Mouse (Mus musculus): ENCODE data around the gene Akap13. TPM values are rescaled to one million over a fixed set of nuclear protein-coding genes. Genes with fewer than 3 reads are reported as not detected.

Akap13 gene
- total and polyA plus RNA-seq, 2 experiments from 2014 or later = 34.2 to 113 TPM

DNA sequence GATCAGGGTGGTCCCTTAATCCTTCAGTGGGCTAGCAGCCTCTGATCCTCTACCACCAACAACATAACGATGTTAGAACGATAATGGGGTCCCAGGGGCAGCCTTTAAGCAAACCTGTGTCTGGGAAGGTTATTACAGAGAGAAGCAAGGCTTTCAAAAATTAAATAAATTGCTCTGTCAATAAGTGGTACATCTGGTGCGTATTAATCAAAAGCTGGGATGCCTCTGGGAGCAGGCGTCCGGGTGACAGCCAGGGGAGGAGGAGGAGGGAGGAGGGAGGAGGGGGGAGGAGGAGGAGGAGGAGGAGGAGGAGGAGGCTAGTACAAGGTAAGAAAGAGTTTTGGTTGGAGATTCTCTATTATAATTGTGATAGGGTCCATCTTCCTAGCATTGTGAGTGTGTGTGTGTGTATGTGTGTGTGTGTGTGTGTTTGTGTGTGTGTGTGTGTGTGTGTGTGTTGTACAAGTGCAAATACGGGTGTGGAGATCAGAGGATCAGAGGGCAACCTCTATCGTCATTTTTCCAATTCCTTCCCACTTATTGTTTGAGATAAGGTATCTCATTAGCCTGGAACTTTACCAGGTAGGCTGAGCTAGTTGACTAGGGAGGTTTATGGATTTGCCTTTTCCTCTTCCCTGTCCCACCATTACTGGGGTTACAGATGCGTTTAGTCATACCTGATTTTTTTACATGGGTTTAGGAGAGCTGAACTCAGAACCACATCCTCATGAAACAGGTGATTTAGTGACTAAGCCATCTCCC lies 18.7 kb upstream of the Akap13 start:
- no peak for ATAC-seq (ENCODE audit: insufficient read depth, low read depth)
- 46% methylated on average over 7 of the region's 8 CpGs for WGBS

DNA sequence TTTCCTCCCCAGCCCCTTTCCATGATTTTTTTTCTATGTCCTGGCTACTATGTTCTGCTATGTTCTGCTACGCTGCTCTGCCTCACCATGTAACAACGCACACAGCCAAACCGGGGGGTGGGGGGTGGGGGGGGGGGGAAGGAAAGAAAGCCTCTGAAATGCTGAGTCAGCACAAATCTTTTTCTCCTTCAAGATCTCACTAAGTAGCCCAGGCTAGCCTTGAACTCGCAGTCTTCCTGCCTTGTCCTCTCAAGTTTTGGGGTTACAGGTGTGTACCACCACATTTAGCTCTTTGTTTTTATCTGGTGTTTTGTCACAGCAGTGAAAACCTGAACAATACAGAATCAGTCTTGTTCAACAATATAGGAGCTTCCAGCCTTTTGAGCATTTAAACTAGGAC lies 15.8 kb upstream of the Akap13 start:
- H3K9ac ChIP-seq (replicated peaks; ENCODE audit: low read depth, low read length) = no peak overlapping the region
- H3K27me3 ChIP-seq (ENCODE audit: control insufficient read depth, insufficient read depth, low read length) = no peaks in the 10 kb centered on the region
- no peak overlapping the region for H3K4me3 ChIP-seq (ENCODE audit: low read depth, low read length)
- ATAC-seq (ENCODE audit: insufficient read depth, low read depth) (no peak), DNase-seq (ENCODE audit: low spot score) (no peak)
- H3K9me3 ChIP-seq (replicated peaks; ENCODE audit: control insufficient read depth, low read length) = no peaks in the 10 kb centered on the region; the same call in 1 of the 2 replicates
- H3K4me1 ChIP-seq (ENCODE audit: control insufficient read depth, insufficient read depth) = no peaks in the 10 kb centered on the region
- H3K4me2 ChIP-seq (ENCODE audit: low read depth, low read length) = no peak overlapping the region
- TF ChIP-seq CTCF (IDR thresholded peaks at IDR 0.05; ENCODE audit: low read depth) (no peak), EP300 (IDR thresholded peaks at IDR 0.05; ENCODE audit: low read depth) (no peak)
- H3K27ac ChIP-seq (ENCODE audit: low read depth) = no peak overlapping the region
- WGBS = 86% methylated on average over 4 of the region's 4 CpGs
- no peaks in the 10 kb centered on the region for H3K36me3 ChIP-seq (replicated peaks; ENCODE audit: control insufficient read depth, insufficient read depth, low read length)

More for the DNA sequence above, 18.7 kb upstream of the Akap13 start:
- Histone ChIP-seq H3K4me2 (ENCODE audit: low read depth, low read length) (no peak overlapping the region), H3K27me3 (ENCODE audit: control insufficient read depth, insufficient read depth, low read length) (no peaks in the 10 kb centered on the region), H3K27ac (ENCODE audit: low read depth) (no peak overlapping the region), H3K36me3 (replicated peaks; ENCODE audit: control insufficient read depth, insufficient read depth, low read length) (no peaks in the 10 kb centered on the region), H3K4me3 (ENCODE audit: low read depth, low read length) (no peak overlapping the region), H3K9ac (replicated peaks; ENCODE audit: low read depth, low read length) (no peak overlapping the region), H3K9me3 (replicated peaks; ENCODE audit: control insufficient read depth, low read length) (no peaks in the 10 kb centered on the region), H3K4me1 (ENCODE audit: control insufficient read depth, insufficient read depth) (no peaks in the 10 kb centered on the region)
- no peak for TF ChIP-seq EP300 (IDR thresholded peaks at IDR 0.05; ENCODE audit: low read depth)
- TF ChIP-seq CTCF (IDR thresholded peaks at IDR 0.05; ENCODE audit: low read depth) = no peak
- no peak for DNase-seq (ENCODE audit: low spot score)

DNA sequence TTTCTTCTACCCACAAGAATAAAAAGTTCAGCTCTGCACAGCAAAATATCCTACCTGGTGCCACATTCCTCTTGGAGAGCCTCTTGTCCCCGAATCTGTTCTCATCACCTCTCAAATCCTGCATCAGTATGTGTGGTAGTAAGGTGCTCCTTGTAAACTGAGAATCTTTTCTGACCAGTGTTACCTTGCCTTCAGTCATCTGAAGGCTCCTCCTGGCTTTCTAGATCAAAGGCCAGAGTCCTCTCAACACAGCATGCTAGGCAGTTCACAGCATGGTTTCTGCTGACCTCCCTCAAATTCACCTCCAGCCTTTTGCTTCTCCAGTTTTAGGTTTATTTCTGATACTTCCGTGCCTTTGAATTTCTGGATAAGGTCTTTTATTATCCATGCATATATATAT lies 15.1 kb upstream of the Akap13 start:
- no peaks in the 10 kb centered on the region for H3K4me1 ChIP-seq (ENCODE audit: control insufficient read depth, insufficient read depth)
- no peak overlapping the region for H3K27ac ChIP-seq (ENCODE audit: low read depth)
- H3K36me3 ChIP-seq (replicated peaks; ENCODE audit: control insufficient read depth, insufficient read depth, low read length) = no peaks in the 10 kb centered on the region
- WGBS = 71% methylated on average over 2 of the region's 2 CpGs
- ATAC-seq (ENCODE audit: insufficient read depth, low read depth) = no peak
- no peak overlapping the region for H3K9ac ChIP-seq (replicated peaks; ENCODE audit: low read depth, low read length)
- DNase-seq (ENCODE audit: low spot score) = no peak
- no peak overlapping the region for H3K4me3 ChIP-seq (ENCODE audit: low read depth, low read length)
- TF ChIP-seq CTCF (IDR thresholded peaks at IDR 0.05; ENCODE audit: low read depth) (no peak), EP300 (IDR thresholded peaks at IDR 0.05; ENCODE audit: low read depth) (no peak)
- no peak overlapping the region for H3K4me2 ChIP-seq (ENCODE audit: low read depth, low read length)
- no peaks in the 10 kb centered on the region; the same call in 1 of the 2 replicates for H3K9me3 ChIP-seq (replicated peaks; ENCODE audit: control insufficient read depth, low read length)
- H3K27me3 ChIP-seq (ENCODE audit: control insufficient read depth, insufficient read depth, low read length) = no peaks in the 10 kb centered on the region

DNA sequence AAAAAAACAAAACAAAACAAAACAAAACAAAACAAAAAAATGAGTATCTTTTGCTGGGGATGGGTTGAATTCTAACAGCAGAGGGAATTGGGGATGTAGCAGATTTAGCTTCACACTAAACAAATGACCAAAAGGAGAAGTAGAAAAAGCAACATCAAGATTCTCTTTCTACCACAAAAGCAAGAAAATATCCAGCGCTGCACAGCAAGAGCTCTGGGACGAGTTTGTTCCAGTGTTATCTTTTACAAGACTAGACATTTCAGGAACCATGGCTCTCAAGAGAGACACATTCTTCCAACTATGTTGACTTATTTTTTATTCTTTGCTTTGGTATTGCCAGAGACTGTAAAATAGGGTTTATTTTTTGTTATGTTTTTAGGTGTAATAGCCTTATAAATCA lies 13.4 kb upstream of the Akap13 start:
- TF ChIP-seq EP300 (IDR thresholded peaks at IDR 0.05; ENCODE audit: low read depth) = no peak
- no peak for TF ChIP-seq CTCF (IDR thresholded peaks at IDR 0.05; ENCODE audit: low read depth)
- Histone ChIP-seq H3K9me3 (replicated peaks; ENCODE audit: control insufficient read depth, low read length) (no peaks in the 10 kb centered on the region; the same call in 1 of the 2 replicates), H3K27ac (ENCODE audit: low read depth) (no peak overlapping the region), H3K27me3 (ENCODE audit: control insufficient read depth, insufficient read depth, low read length) (no peaks in the 10 kb centered on the region), H3K4me3 (ENCODE audit: low read depth, low read length) (no peak overlapping the region), H3K36me3 (replicated peaks; ENCODE audit: control insufficient read depth, insufficient read depth, low read length) (no peaks in the 10 kb centered on the region), H3K9ac (replicated peaks; ENCODE audit: low read depth, low read length) (no peak overlapping the region), H3K4me2 (ENCODE audit: low read depth, low read length) (no peak overlapping the region), H3K4me1 (ENCODE audit: control insufficient read depth, insufficient read depth) (no peaks in the 10 kb centered on the region)
- 56% methylated on average over 2 of the region's 2 CpGs for WGBS
- ATAC-seq (ENCODE audit: insufficient read depth, low read depth) (no peak), DNase-seq (ENCODE audit: low spot score) (no peak)

DNA sequence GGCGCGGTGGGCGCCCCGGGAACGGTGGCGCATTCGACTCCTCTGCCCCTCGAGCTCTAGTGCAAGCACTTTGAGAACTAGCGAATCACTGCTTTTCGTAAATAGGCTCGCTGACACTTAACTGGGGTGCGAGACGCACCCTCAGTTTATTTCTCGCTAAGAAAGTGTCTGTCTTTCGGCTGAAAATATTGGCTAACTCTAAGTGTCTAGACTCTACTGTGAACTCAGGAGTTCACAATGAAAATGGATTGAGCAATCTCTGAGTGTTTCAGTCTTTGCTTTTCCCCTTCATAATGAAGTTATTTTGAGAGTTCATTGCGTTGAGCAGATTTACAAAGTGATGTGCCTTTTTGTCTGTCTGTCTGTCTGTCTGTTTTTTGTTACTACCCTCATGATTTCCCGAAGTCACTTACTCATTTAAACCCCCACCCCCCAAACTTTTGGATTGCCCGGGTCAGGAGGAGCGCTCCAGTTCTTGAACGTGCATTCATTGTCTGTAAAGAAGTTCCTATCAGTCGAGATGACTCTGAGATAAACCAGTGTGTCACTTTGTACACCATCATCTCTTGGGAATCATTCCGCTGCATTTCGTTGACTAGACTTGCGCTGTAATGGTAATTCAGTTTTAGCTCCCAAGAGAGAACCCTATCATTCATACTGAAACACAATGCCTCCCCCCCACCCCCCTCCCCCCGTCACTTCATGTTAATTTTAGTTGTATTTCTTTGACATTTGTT lies 986 bp downstream of the Akap13 start:
- Histone ChIP-seq H3K9ac (replicated peaks; ENCODE audit: low read depth, low read length) (peak overlapping the region; percentile 94), H3K4me3 (ENCODE audit: low read depth, low read length) (peak overlapping the region; percentile 94), H3K4me2 (ENCODE audit: low read depth, low read length) (peak overlapping the region; percentile 61), H3K27ac (ENCODE audit: low read depth) (peak overlapping the region; percentile 99), H3K27me3 (ENCODE audit: control insufficient read depth, insufficient read depth, low read length) (no peaks in the 10 kb centered on the region), H3K36me3 (replicated peaks; ENCODE audit: control insufficient read depth, insufficient read depth, low read length) (no peaks in the 10 kb centered on the region), H3K4me1 (ENCODE audit: control insufficient read depth, insufficient read depth) (peaks cover 25% of the 10 kb centered on the region), H3K9me3 (replicated peaks; ENCODE audit: control insufficient read depth, low read length) (no peaks in the 10 kb centered on the region; the same call in 1 of the 2 replicates)
- TF ChIP-seq EP300 (IDR thresholded peaks at IDR 0.05; ENCODE audit: low read depth) = no peak
- no peak for TF ChIP-seq CTCF (IDR thresholded peaks at IDR 0.05; ENCODE audit: low read depth)
- WGBS = under 1% methylated on average over 25 of the region's 25 CpGs
- no peak for ATAC-seq (ENCODE audit: insufficient read depth, low read depth)
- peak; percentile 30 for DNase-seq (ENCODE audit: low spot score)

Data from heart, postnatal 0 days (tissue).